Mouse (Mus musculus): ENCODE measurements around the gene Rad1. TPM values are rescaled to one million over a fixed set of nuclear protein-coding genes. Genes with fewer than 3 reads are reported as not detected.
A peak's percentile ranks its signal among the peaks of the same experiment; 100 is the strongest.

Rad1 gene
- 39.2 and 39.4 TPM in 2 replicates for total RNA-seq (2014; fragmentation: Nextera tagmentation)
- total RNA-seq (2017) = 40.1 and 40.3 TPM in 2 replicates
- polyA plus RNA-seq (2012) = 13.8 and 19.2 TPM in 2 replicates

- ATAC-seq (ENCODE audit: extremely low read depth, insufficient number of reproducible peaks, low FRiP score, poor library complexity, severe bottlenecking) (peak; percentile 98), DNase-seq (ENCODE audit: low spot score) (peak; percentile 82)
- no peaks in the 10 kb centered on the region for H3K9me3 ChIP-seq (replicated peaks)
- peaks cover 60% of the 10 kb centered on the region for H3K36me3 ChIP-seq (replicated peaks)
- peak within 1 kb of the TSS; percentile 86 for H3K4me3 ChIP-seq (ENCODE audit: low read depth, low read length)
- no peaks in the 10 kb centered on the region for H3K27me3 ChIP-seq (ENCODE audit: insufficient read depth, low read length)
- peaks cover 43% of the 10 kb centered on the region for H3K4me1 ChIP-seq (ENCODE audit: insufficient read depth, low read depth, low read length)
- TF ChIP-seq TAL1 (conservative IDR thresholded peaks at IDR 0.05; ENCODE audit: low read depth, low read length) = no peak
- TF ChIP-seq GATA2 (IDR thresholded peaks at IDR 0.05; ENCODE audit: borderline replicate concordance, low read depth, low read length) = no peak
- no peak for TF ChIP-seq CTCF (IDR thresholded peaks at IDR 0.05; ENCODE audit: low read depth, low read length)
- no peak for TF ChIP-seq GATA1 (IDR thresholded peaks at IDR 0.05; ENCODE audit: borderline replicate concordance, low read length)
- TF ChIP-seq POLR2AphosphoS5 (IDR thresholded peaks at IDR 0.05; ENCODE audit: insufficient replicate concordance, low read depth, low read length) = no peak
Measured at GRCm38 (mm10) chr15:10485484-10486364, at the start of gene Rad1, which contains the start of gene Brix1. Gene Rad1, plus strand, starts transcription at chr15:10486018. Gene Brix1, minus strand, starts transcription at chr15:10485947.

GRCm38 (mm10) chr15:10436893-10437292, 48.9 kb upstream of the Rad1 start:
- no peak for ATAC-seq (ENCODE audit: extremely low read depth, insufficient number of reproducible peaks, low FRiP score, poor library complexity, severe bottlenecking)
- no peaks in the 10 kb centered on the region for H3K4me1 ChIP-seq (ENCODE audit: insufficient read depth, low read depth, low read length)
- no peaks in the 10 kb centered on the region for H3K9me3 ChIP-seq (replicated peaks)
- no peak for TF ChIP-seq POLR2AphosphoS5 (IDR thresholded peaks at IDR 0.05; ENCODE audit: insufficient replicate concordance, low read depth, low read length)
- TF ChIP-seq GATA2 (IDR thresholded peaks at IDR 0.05; ENCODE audit: borderline replicate concordance, low read depth, low read length) = no peak
- no peak for TF ChIP-seq TAL1 (conservative IDR thresholded peaks at IDR 0.05; ENCODE audit: low read depth, low read length)
- no peak for TF ChIP-seq GATA1 (IDR thresholded peaks at IDR 0.05; ENCODE audit: borderline replicate concordance, low read length)
- no peak for TF ChIP-seq CTCF (IDR thresholded peaks at IDR 0.05; ENCODE audit: low read depth, low read length)
- H3K27me3 ChIP-seq (ENCODE audit: insufficient read depth, low read length) = no peaks in the 10 kb centered on the region
- H3K36me3 ChIP-seq (replicated peaks) = peaks cover 20% of the 10 kb centered on the region
- no peak overlapping the region for H3K4me3 ChIP-seq (ENCODE audit: low read depth, low read length)
- no peak for DNase-seq (ENCODE audit: low spot score)

GRCm38 (mm10) chr15:10439963-10440362, 45.9 kb upstream of the Rad1 start:
- TF ChIP-seq GATA2 (IDR thresholded peaks at IDR 0.05; ENCODE audit: borderline replicate concordance, low read depth, low read length) (no peak), CTCF (IDR thresholded peaks at IDR 0.05; ENCODE audit: low read depth, low read length) (no peak), POLR2AphosphoS5 (IDR thresholded peaks at IDR 0.05; ENCODE audit: insufficient replicate concordance, low read depth, low read length) (no peak), GATA1 (IDR thresholded peaks at IDR 0.05; ENCODE audit: borderline replicate concordance, low read length) (no peak), TAL1 (conservative IDR thresholded peaks at IDR 0.05; ENCODE audit: low read depth, low read length) (no peak)
- DNase-seq (ENCODE audit: low spot score) (no peak), ATAC-seq (ENCODE audit: extremely low read depth, insufficient number of reproducible peaks, low FRiP score, poor library complexity, severe bottlenecking) (no peak)
- Histone ChIP-seq H3K4me1 (ENCODE audit: insufficient read depth, low read depth, low read length) (no peaks in the 10 kb centered on the region), H3K4me3 (ENCODE audit: low read depth, low read length) (no peak overlapping the region), H3K27me3 (ENCODE audit: insufficient read depth, low read length) (no peaks in the 10 kb centered on the region), H3K36me3 (replicated peaks) (peaks cover 42% of the 10 kb centered on the region), H3K9me3 (replicated peaks) (no peaks in the 10 kb centered on the region)

- ATAC-seq (ENCODE audit: extremely low read depth, insufficient number of reproducible peaks, low FRiP score, poor library complexity, severe bottlenecking) (no peak), DNase-seq (ENCODE audit: low spot score) (no peak)
- H3K4me3 ChIP-seq (ENCODE audit: low read depth, low read length) = no peak overlapping the region
- peaks cover 52% of the 10 kb centered on the region for H3K36me3 ChIP-seq (replicated peaks)
- H3K9me3 ChIP-seq (replicated peaks) = no peaks in the 10 kb centered on the region
- no peaks in the 10 kb centered on the region for H3K4me1 ChIP-seq (ENCODE audit: insufficient read depth, low read depth, low read length)
- no peaks in the 10 kb centered on the region for H3K27me3 ChIP-seq (ENCODE audit: insufficient read depth, low read length)
- no peak for TF ChIP-seq GATA1 (IDR thresholded peaks at IDR 0.05; ENCODE audit: borderline replicate concordance, low read length)
Measured at GRCm38 (mm10) chr15:10441493-10441892, 44.3 kb upstream of the Rad1 start.

GRCm38 (mm10) chr15:10442275-10442674, 43.5 kb upstream of the Rad1 start:
- Histone ChIP-seq H3K36me3 (replicated peaks) (peaks cover 56% of the 10 kb centered on the region), H3K4me1 (ENCODE audit: insufficient read depth, low read depth, low read length) (peaks cover 4% of the 10 kb centered on the region; the same call in 1 of the 2 replicates), H3K9me3 (replicated peaks) (no peaks in the 10 kb centered on the region), H3K27me3 (ENCODE audit: insufficient read depth, low read length) (no peaks in the 10 kb centered on the region), H3K4me3 (ENCODE audit: low read depth, low read length) (no peak overlapping the region)
- DNase-seq (ENCODE audit: low spot score) (no peak), ATAC-seq (ENCODE audit: extremely low read depth, insufficient number of reproducible peaks, low FRiP score, poor library complexity, severe bottlenecking) (no peak)
- TF ChIP-seq GATA1 (IDR thresholded peaks at IDR 0.05; ENCODE audit: borderline replicate concordance, low read length) = no peak
- no peak for TF ChIP-seq GATA2 (IDR thresholded peaks at IDR 0.05; ENCODE audit: borderline replicate concordance, low read depth, low read length)
- TF ChIP-seq POLR2AphosphoS5 (IDR thresholded peaks at IDR 0.05; ENCODE audit: insufficient replicate concordance, low read depth, low read length) = no peak
- TF ChIP-seq TAL1 (conservative IDR thresholded peaks at IDR 0.05; ENCODE audit: low read depth, low read length) = no peak
- no peak for TF ChIP-seq CTCF (IDR thresholded peaks at IDR 0.05; ENCODE audit: low read depth, low read length)

GRCm38 (mm10) chr15:10447102-10447501, 38.7 kb upstream of the Rad1 start:
- Histone ChIP-seq H3K4me1 (ENCODE audit: insufficient read depth, low read depth, low read length) (peaks cover 6% of the 10 kb centered on the region; the same call in 1 of the 2 replicates), H3K36me3 (replicated peaks) (peaks cover 67% of the 10 kb centered on the region), H3K27me3 (ENCODE audit: insufficient read depth, low read length) (no peaks in the 10 kb centered on the region), H3K4me3 (ENCODE audit: low read depth, low read length) (no peak overlapping the region), H3K9me3 (replicated peaks) (no peaks in the 10 kb centered on the region)
- no peak for TF ChIP-seq CTCF (IDR thresholded peaks at IDR 0.05; ENCODE audit: low read depth, low read length)
- ATAC-seq (ENCODE audit: extremely low read depth, insufficient number of reproducible peaks, low FRiP score, poor library complexity, severe bottlenecking) (peak; percentile 60), DNase-seq (ENCODE audit: low spot score) (no peak)

Data from G1E (cell line).